ENCODE assay signal across 28 mouse cellular contexts in the genomic region with DNA sequence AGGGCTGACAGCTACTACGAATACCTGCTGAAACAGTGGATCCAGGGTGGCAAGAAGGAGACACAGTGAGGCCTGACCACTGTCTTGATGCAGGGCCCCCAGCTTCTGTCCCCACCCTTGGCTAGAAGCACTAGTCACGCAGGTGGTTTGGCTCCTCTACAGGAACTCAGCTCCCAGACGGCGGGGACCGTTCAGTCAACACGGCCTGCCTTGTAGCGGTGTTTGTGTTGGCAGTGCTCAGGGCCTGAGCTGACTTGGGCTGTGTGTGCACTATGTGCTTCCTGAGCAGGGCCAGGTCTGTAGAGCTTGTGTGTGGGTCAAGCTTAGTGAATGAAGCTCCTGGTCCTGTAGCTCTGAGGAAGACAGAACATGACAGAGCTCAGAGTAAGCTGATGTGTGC. TPM values are rescaled to one million over a fixed set of nuclear protein-coding genes. Genes with fewer than 3 reads are reported as not detected.
"Had no signal": no experiment of that assay in that cellular context is flagged by ENCODE, and none has a peak within 500 bp of the region (broad histone marks: within the 10 kb centered on the region; RNA-seq: fewer than 3 reads in every experiment).

No protein-coding gene starts in this region.

- H3K27me3 ChIP-seq: heart, embryonic 12.5 days; hindbrain, embryonic 13.5 days; hindbrain, embryonic 15.5 days; kidney, embryonic 15.5 days; limb, embryonic 13.5 days; limb, embryonic 15.5 days had no signal

- H3K4me1 ChIP-seq: heart, embryonic 10.5 days; heart, embryonic 12.5 days; hindbrain, embryonic 13.5 days; hindbrain, embryonic 15.5 days; kidney, embryonic 15.5 days; limb, embryonic 13.5 days; limb, embryonic 15.5 days had no signal

- DNase-seq: forebrain, postnatal 0 days; gastrocnemius, postnatal 14 days; gastrocnemius, postnatal 36 days; heart, postnatal 10 days; heart, postnatal 36 days; kidney, adult 18-20 months; kidney, adult 8-10 months; kidney, postnatal 14 days; layer of hippocampus, adult 9-11 months; layer of hippocampus, postnatal 36 days; left cerebral cortex, postnatal 4 days had no signal

- H3K4me3 ChIP-seq: heart, embryonic 10.5 days; heart, embryonic 12.5 days; hindbrain, embryonic 13.5 days; hindbrain, embryonic 15.5 days; kidney, embryonic 15.5 days; limb, embryonic 13.5 days; limb, embryonic 15.5 days had no signal

- H3K9me3 ChIP-seq: heart, embryonic 10.5 days; heart, embryonic 12.5 days; hindbrain, embryonic 13.5 days; hindbrain, embryonic 15.5 days; kidney, embryonic 15.5 days; limb, embryonic 13.5 days; limb, embryonic 15.5 days had no signal

- ATAC-seq: forebrain, postnatal 0 days; hindbrain, postnatal 0 days; intestine, embryonic 16.5 days had no signal

RNA-seq across cellular contexts. Expression of a gene that starts 24.0 kb away (rescaled TPM):
- total RNA-seq: gastrocnemius, adult 18-20 months; gastrocnemius, adult 8-10 months; heart, adult 18-20 months; heart, adult 8-10 months; liver, adult 2 months had no signal
- polyA plus RNA-seq: liver, adult 2 months had no signal

RNA-seq across cellular contexts. Expression of a gene that starts 29.2 kb away (rescaled TPM):
- total RNA-seq: gastrocnemius, adult 18-20 months; gastrocnemius, adult 8-10 months; gastrocnemius, postnatal 36 days; heart, adult 18-20 months; heart, postnatal 10 days; heart, postnatal 36 days; hematopoietic stem cell, adult 5-6 weeks; liver, adult 2 months had no signal
- polyA plus RNA-seq: heart, embryonic 12.5 days; heart, embryonic 14.5 days; heart, embryonic 16.5 days; liver, adult 2 months had no signal
